Mouse (Mus musculus): ENCODE results near the gene Lmx1b.

The Lmx1b gene

GRCm38 (mm10) chr2:33630081-33631021 lies 10.0 kb downstream of the Lmx1b start:
- in situ Hi-C loops (cut with MboI, MseI): no loop called here

DNA sequence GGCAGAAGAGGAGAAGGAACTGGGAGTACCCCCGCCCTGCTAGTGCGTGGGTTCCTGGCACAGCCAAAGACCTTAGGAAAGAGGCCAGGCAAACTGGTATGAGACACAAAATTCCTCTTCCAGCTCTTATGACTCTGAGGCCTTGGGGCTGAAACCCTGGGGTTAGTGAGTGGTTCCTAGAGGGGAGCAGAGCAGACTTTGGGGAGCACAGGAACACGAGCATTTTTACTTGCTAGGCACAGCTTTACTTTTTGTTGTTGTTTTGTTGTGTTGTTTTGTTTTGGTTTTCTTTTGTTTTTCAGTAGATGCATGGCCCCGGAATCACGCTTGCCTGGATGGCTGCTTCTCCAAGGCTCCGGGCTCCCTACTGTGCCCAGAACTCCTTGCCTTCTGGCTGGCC lies 10.7 kb downstream of the Lmx1b start:
- in situ Hi-C loops (cut with MboI, MseI): no loop called here

DNA sequence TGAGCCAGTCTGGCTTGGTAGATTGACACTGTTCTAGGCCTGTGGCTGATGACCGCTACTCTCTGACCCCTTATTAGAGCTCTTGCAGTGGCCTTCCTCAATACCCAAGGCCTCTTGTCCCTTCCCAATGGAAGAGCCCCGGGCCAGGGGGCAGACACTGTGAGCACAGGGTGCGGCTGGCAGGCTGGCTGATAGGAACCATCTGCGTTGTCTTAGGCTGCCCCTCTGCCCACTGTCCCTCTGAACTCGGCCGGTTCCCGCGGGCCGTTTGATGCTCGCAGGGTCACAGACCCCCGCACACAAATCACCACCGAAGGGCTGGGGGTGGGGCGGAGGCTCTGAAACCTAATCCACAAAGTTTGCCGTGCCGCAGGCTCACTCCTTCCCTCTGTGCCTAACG lies 11.5 kb downstream of the Lmx1b start:
- in situ Hi-C loops (cut with MboI, MseI): no loop called here

GRCm38 (mm10) chr2:33627058-33627375 lies 13.3 kb downstream of the Lmx1b start:
- in situ Hi-C loops (cut with MboI, MseI): no loop called here

- in situ Hi-C loops (cut with MboI, MseI): no loop called here
These were observed 13.9 kb downstream of the Lmx1b start for GRCm38 (mm10) chr2:33626262-33627057.

DNA sequence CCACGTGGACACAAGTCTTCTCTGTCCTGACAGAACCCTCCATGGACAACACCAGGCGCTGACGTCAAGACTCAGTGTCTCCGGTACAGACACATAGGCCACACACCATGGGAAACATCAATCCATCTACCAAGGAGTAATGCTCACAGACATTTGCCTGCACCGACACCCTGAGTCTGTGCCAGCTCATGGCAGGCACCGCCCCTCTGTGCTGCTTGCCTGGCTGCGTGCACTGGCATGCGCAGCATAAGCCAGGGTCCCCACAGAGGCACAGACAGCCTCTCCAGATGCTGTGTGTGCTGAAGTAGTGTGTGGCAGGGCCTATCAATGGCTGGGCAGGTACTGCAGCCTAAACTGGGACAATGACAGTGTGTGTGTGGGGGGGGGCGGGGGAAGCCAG lies 22.6 kb downstream of the Lmx1b start:
- in situ Hi-C loops (cut with MboI, MseI): no loop called here

DNA sequence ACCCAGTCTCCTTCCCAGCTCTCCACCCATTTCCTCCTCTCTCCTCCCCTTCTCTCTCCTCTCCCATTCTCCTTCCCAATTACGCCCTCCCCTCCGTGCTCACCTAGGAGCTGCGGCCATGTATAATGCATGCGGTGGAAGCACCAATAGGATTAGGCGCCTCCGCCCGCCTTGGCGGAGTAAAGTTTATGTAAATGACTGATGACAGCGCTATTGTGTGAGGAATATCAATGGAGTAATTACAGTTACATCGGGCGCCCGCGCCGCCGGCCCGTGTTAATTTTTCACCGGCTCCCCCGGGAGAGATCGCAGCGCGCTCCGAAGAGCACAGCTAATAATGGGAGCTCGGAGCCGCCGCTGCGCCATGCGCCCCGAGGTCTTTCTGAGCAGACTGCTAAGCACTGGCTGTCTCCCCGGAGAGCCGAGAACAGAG lies 23.9 kb downstream of the Lmx1b start:
- in situ Hi-C loops (cut with MboI, MseI): no loop called here

DNA sequence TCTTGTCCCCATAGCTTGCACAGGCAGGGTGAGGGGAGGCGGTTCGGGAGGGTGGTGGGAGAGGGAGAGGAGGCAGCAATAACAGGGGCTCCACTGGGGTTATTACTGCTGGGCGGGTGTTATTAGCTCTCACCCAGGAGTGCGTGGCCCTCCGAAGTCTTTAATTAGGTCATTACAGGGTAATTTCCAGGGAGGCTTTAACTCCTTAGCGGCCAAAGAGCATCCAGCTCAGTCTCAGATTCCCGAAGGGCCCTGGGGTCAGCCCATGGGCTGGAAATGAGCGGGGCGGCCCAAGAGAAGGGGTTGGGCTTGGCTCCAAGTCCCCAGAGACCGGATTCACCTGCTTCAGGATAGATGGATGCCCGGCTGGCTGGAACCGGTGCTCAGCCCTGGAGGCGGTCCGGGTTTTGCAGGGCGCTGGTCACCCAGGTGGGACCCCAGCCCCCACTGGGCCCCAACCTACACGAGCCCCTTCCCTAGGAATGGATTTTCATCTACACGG lies 24.4 kb downstream of the Lmx1b start:
- in situ Hi-C loops (cut with MboI, MseI): no loop called here

DNA sequence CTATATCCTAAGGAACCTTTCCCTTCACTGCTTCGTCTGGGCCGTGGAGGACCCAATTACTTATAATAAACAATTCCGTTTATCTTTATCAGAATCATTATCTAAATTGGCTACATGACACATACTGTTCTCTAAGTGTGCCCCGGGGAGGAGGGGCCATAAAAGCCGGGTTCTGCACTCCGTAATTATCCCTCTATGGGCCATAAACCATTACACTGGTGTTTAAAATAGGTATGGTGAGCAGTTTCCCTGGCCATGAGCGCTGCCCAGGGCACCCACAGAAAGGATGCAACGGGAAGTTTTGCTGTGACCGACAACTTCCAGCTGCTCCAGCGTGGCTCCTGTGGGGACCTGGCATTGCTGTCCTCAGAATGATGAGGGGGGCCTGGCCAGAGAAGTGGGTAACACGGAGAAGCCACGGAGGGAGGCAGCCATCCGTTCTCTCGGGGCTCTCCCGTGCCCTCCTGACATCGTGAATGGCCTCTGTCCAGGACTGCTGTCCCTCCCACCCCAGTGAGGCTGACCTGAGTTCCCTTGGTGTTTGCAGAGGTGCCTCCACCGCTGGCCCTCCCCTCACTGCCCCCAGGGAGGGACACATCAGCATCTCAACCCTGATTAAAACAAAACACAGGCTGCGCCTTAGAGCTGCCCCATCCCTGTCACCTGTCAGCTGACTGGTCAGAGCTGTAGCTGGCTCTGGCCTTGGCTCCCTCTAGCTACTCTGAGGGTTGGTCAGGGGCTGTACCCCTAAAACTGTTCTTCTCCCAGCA lies 34.6 kb downstream of the Lmx1b start:
- in situ Hi-C loops (cut with MboI, MseI): no loop called here

GRCm38 (mm10) chr2:33604846-33605486 lies 35.3 kb downstream of the Lmx1b start:
- in situ Hi-C loops (cut with MboI, MseI): no loop called here

DNA sequence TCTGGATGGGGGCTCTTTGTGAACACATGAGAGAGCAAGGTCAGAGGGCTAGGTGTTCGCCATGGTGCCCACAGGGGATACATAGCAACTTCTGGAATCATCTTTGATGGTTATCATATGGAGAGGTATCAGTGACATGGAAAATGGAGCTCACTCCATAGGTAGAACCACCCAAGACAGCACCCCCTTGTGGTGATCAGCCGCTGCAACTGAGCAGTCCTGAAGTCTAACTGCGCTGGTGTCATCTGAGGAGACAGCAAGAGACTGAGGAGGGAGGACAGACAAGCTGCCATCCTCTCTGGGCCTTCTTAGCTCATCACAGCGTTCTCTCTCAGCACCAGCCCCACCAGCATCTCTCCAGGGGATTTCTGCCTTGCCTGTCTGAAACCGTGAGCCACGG lies 39.8 kb downstream of the Lmx1b start:
- in situ Hi-C loops (cut with MboI, MseI): no loop called here

- in situ Hi-C loops (cut with MboI, MseI): no loop called here
These were observed 42.9 kb downstream of the Lmx1b start for GRCm38 (mm10) chr2:33597384-33597783.

DNA sequence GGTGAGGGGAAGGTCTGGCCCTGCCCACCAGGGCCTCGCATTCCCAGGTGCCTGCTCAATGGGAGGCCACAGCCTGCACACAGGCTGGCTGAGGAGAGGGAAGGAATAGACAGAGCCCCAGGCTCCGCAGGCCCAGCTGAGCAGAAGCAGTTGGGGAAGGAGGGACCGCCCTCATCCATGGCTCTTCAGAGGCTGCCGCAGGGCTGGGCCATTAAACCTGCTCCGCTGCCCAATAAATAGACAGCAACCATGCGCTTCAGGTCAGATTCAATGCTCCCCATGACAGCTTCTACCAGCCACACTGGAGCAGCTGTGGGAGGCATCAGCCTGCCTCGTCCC lies 45.3 kb downstream of the Lmx1b start:
- in situ Hi-C loops (cut with MboI, MseI): no loop called here

- in situ Hi-C loops (cut with MboI, MseI): no loop called here
These were observed 45.9 kb downstream of the Lmx1b start for GRCm38 (mm10) chr2:33594181-33595084.

GRCm38 (mm10) chr2:33592931-33593555 lies 47.3 kb downstream of the Lmx1b start:
- in situ Hi-C loops (cut with MboI, MseI): no loop called here

DNA sequence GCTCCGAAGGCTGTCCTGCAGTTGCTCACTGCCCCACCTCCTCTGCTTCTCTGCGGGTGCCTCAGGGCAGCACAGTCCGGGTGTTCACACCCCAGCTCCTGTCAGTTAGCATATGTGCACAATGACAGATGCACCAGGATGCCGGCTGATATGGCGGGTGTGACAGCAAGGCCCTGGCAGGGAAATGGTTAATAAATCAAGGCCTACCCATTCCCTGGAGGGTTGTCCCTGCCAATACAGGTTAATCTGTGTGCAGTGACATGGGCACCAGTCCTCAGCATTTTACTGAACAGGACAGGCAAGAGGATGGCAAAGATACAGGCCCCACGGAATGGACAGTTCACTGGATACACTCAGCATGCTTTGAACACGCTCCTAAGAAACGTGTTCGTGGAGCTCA lies 51.0 kb downstream of the Lmx1b start:
- in situ Hi-C loops (cut with MboI, MseI): no loop called here

DNA sequence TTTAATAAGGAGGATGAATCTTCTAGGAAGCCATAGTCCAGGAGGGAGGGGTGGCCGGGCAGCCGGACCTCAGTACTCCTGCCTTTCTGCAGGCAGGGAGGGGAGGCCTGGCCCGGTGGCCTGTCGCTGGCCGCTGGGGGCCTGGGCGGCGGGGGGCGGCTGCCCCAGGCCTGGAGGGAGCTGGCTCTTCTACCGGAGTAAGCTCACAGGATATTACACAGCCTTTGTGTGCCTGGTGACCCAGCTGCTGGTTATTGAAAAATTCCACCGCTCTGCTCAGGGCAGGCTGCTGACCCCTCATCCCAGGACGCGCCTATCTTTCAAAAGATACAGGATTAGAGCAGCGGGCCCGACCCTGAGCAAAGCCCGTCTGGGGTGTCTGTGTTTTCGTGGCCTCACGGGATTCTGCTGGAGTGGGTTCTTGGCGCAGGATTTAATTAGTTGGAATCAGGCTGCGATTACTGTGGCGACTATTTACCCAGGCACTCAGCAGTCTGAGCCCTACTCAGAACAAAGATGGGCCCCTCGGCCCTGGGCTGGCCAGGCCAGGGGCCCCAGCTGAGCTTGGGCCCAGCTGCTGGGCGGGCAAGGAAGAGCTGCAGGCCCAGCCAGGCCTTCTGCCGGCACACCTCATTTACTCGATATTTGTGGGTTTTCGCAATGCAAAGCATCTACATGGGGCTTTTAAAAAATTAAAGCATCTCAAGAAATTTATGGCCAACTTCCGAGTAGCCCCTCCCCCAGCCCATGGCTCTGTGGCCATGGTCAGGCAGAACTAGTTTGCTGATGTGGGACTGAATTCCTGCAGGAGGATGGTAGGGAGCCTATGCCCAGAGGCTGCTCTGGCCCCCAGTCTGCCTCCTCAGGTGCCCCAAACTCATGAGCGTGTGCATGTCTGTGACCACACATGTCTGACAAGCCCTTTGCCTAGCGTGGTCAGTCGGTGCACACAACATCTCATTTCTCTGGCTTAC lies 55.1 kb downstream of the Lmx1b start:
- in situ Hi-C loops (cut with MboI, MseI): no loop called here

GRCm38 (mm10) chr2:33583761-33584160 lies 56.5 kb downstream of the Lmx1b start:
- in situ Hi-C loops (cut with MboI, MseI): no loop called here

GRCm38 (mm10) chr2:33583317-33583716 lies 57.0 kb downstream of the Lmx1b start:
- in situ Hi-C loops (cut with MboI, MseI): no loop called here

All from T-helper 17 cell (primary cell).